Mouse (Mus musculus) liver, adult 2 months (tissue): ENCODE data around the gene Notch3.

Experiments
- CTCF ChIP-seq: fragments of 200-500 bp; IDR thresholded peaks from 2 replicates; pipeline ENCODE4 v1.5.1; 2011; ENCODE audit warnings: low read depth, low read length, control low read depth
- POLR2A ChIP-seq: fragments of 200-500 bp; IDR thresholded peaks from 2 replicates; pipeline ENCODE4 v1.6.1; 2011; ENCODE audit warnings: low read length, control low read depth; ENCODE audit not compliant: insufficient read depth; ENCODE audit errors: extremely low read depth

DNA sequence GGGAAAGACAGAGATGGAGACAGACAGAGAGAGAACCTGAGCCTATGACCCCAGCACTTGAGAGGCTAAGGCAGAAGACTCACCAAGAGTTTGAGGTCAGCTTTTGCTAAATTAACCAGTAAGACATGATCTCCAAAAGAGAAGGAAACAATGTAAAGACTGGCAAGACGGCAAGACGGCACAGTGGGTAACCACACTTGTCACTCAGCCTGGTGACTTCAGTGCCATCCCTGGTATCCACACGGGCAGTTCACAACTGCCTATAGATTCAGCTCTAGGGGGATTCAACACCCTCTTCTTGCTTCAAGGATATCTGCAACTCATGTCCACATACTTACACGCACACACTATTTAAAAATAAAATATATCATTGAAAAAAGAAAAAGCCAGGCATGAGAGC lies 43.1 kb downstream of the Notch3 start:
- TF ChIP-seq POLR2A = no peak
- no peak for TF ChIP-seq CTCF
